Mouse (Mus musculus) G1E (cell line): ENCODE measurements at regions not wholly inside any gene's neighbourhood (a gene's known extent, or its start where the extent isn't known, plus 50 kb on each side); places are given as distances from the start of the nearest gene placed in this dataset.

Experiments used
- ATAC-seq: 2 replicates; pipeline ENCODE4 v1.8.0; 2016; ENCODE audit warnings: mild to moderate bottlenecking; ENCODE audit not compliant: insufficient number of reproducible peaks, poor library complexity, low FRiP score, severe bottlenecking; ENCODE audit errors: extremely low read depth
- DNase-seq: peaks from one replicate; pipeline ENCODE4 v3.0.0; 2012; ENCODE audit warnings: low spot score
- H3K27me3 ChIP-seq: 2 replicates; pipeline ENCODE4 v1.6.1; 2012; ENCODE audit warnings: mild to moderate bottlenecking, low read length, inconsistent platforms; ENCODE audit not compliant: insufficient read depth
- H3K36me3 ChIP-seq: replicated peaks from 2 replicates; pipeline ENCODE3; 2012; ENCODE audit warnings: mild to moderate bottlenecking, inconsistent platforms
- H3K4me1 ChIP-seq: 2 replicates; pipeline ENCODE4 v1.6.1; 2012; ENCODE audit warnings: low read depth, low read length, inconsistent platforms, mixed read lengths; ENCODE audit not compliant: insufficient read depth
- H3K4me3 ChIP-seq: 2 replicates; pipeline ENCODE4 v1.5.1; 2012; ENCODE audit warnings: low read depth, mild to moderate bottlenecking, inconsistent platforms, low read length, moderate library complexity, mixed read lengths
- H3K9me3 ChIP-seq: replicated peaks from 2 replicates; pipeline ENCODE4 v1.6.1; 2012; ENCODE audit warnings: inconsistent platforms
- CTCF ChIP-seq: IDR thresholded peaks from 2 replicates; pipeline ENCODE4 v1.5.1; 2012; ENCODE audit warnings: low read depth, low read length, inconsistent platforms, mixed read lengths
- GATA1 ChIP-seq: IDR thresholded peaks from 2 replicates; pipeline ENCODE4 v1.6.1; 2012; ENCODE audit warnings: borderline replicate concordance, low read length, inconsistent platforms, mixed read lengths
- GATA2 ChIP-seq: IDR thresholded peaks from 2 replicates; pipeline ENCODE4 v1.6.1; 2012; ENCODE audit warnings: low read depth, low read length, inconsistent platforms, borderline replicate concordance
- POLR2AphosphoS5 ChIP-seq: IDR thresholded peaks from 2 replicates; pipeline ENCODE4 v1.6.1; 2012; ENCODE audit warnings: low read depth, low read length, inconsistent platforms; ENCODE audit not compliant: insufficient replicate concordance
- TAL1 ChIP-seq: conservative IDR thresholded peaks from 2 replicates; pipeline ENCODE4 v1.6.1; 2012; ENCODE audit warnings: low read depth, low read length, inconsistent platforms, mixed read lengths

GRCm38 (mm10) chr4:11868565-11868964 is 112.5 kb downstream of the Gm10604 start:
- no peak for ATAC-seq
- TF ChIP-seq GATA2 (no peak), GATA1 (no peak), CTCF (no peak), POLR2AphosphoS5 (no peak), TAL1 (no peak)
- Histone ChIP-seq H3K4me1 (no peaks in the 10 kb centered on the region), H3K4me3 (no peak overlapping the region), H3K27me3 (no peaks in the 10 kb centered on the region), H3K9me3 (no peaks in the 10 kb centered on the region), H3K36me3 (no peaks in the 10 kb centered on the region)
- DNase-seq = no peak
